Mouse (Mus musculus) intestine, embryonic 14.5 days (tissue): ENCODE results near the gene Cacna1c. TPM values are rescaled to one million over a fixed set of nuclear protein-coding genes. Genes with fewer than 3 reads are reported as not detected.
A peak's percentile ranks its signal among the peaks of the same experiment; 100 is the strongest.

Experiments used
- ATAC-seq: fragments of 200-750 bp; cut with Nextera tagmentation; replicated peaks from 2 replicates; pipeline ENCODE4 v1.8.0; 2017; ENCODE audit warnings: low read depth, moderate number of reproducible peaks, moderate TSS enrichment, moderate library complexity; ENCODE audit not compliant: low FRiP score, low TSS enrichment
- DNase-seq: peaks from one replicate; pipeline ENCODE4 v3.0.0-alpha.2; 2018; ENCODE audit warnings: low spot score
- H3K27ac ChIP-seq: fragments of 300-500 bp; sonication (generic); 2 replicates; pipeline ENCODE4 v1.5.1; 2014; ENCODE audit warnings: low read depth, mild to moderate bottlenecking, control low read depth
- H3K27me3 ChIP-seq: fragments of 300-500 bp; sonication (generic); replicated peaks from 2 replicates; pipeline ENCODE4 v1.6.1; 2014; ENCODE audit warnings: low read length, control low read depth; ENCODE audit not compliant: control insufficient read depth, insufficient read depth
- H3K36me3 ChIP-seq: fragments of 300-500 bp; sonication (generic); 2 replicates; pipeline ENCODE4 v1.6.1; 2014; ENCODE audit warnings: low read length, control low read depth; ENCODE audit not compliant: control insufficient read depth, insufficient read depth
- H3K4me1 ChIP-seq: fragments of 300-500 bp; sonication (generic); replicated peaks from 2 replicates; pipeline ENCODE4 v1.6.1; 2014; ENCODE audit warnings: low read length, control low read depth, mixed read lengths; ENCODE audit not compliant: control insufficient read depth, insufficient read depth
- H3K4me2 ChIP-seq: fragments of 300-500 bp; sonication (generic); 2 replicates; pipeline ENCODE4 v1.6.1; 2014; ENCODE audit warnings: low read length
- H3K4me3 ChIP-seq: fragments of 300-500 bp; sonication (generic); 2 replicates; pipeline ENCODE4 v1.5.1; 2014; ENCODE audit warnings: low read depth, low read length, control low read depth, mixed read lengths
- H3K9ac ChIP-seq: fragments of 300-500 bp; sonication (generic); 2 replicates; pipeline ENCODE4 v1.6.1; 2014; ENCODE audit warnings: mild to moderate bottlenecking, low read length
- H3K9me3 ChIP-seq: fragments of 300-500 bp; sonication (generic); 2 replicates; pipeline ENCODE4 v1.6.1; 2016; ENCODE audit warnings: low read length, control low read depth; ENCODE audit not compliant: control insufficient read depth
- WGBS: fragments of 180-500 bp; shearing (Covaris S2); extraction: QIAGEN DNeasy Blood & Tissue Kit; methylation state at CpG from one replicate; pipeline ENCODE4 v1.1.7; 2014; 5-methylcytosine and 5-hydroxymethylcytosine counted together
- polyA plus RNA-seq: library from polyadenylated mRNA; unstranded; fragments of >200 nt; fragmentation: Nextera tagmentation; extraction: Ambion mirVana; gene quantifications from 2 replicates; pipeline ENCODE4 v1.2.1, GENCODE M21; 2014

Cacna1c gene
- polyA plus RNA-seq, 1 experiment from 2014 or later = 6.5 TPM

DNA sequence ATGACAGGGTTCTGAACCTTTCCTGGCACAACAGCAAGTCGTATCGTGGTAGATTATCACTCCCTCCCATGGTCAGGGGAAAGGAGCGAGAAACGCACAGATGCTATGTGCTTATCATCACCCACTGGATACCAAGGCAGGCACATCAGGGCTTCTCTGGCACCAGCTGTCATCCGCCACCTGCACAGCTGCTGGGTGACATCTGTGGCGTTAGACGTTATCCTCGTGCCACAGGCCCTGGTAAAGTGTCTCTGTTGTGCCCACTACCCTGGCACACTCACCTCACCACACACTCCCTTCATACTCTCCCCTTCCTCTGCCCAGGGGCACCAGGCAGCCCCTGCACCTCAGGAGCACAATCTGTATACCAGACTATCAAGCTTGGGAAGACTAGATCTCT lies 137.8 kb downstream of the Cacna1c start:
- no peaks in the 10 kb centered on the region for H3K36me3 ChIP-seq
- ATAC-seq (no peak), DNase-seq (no peak)
- no peak overlapping the region for H3K4me3 ChIP-seq
- no peaks in the 10 kb centered on the region for H3K4me1 ChIP-seq
- WGBS = 88% methylated on average over 8 of the region's 8 CpGs
- peaks cover 20% of the 10 kb centered on the region; the same call in 1 of the 2 replicates for H3K27me3 ChIP-seq
- H3K27ac ChIP-seq = no peak overlapping the region
- H3K9ac ChIP-seq = no peak overlapping the region
- H3K9me3 ChIP-seq = no peaks in the 10 kb centered on the region
- no peak overlapping the region for H3K4me2 ChIP-seq

DNA sequence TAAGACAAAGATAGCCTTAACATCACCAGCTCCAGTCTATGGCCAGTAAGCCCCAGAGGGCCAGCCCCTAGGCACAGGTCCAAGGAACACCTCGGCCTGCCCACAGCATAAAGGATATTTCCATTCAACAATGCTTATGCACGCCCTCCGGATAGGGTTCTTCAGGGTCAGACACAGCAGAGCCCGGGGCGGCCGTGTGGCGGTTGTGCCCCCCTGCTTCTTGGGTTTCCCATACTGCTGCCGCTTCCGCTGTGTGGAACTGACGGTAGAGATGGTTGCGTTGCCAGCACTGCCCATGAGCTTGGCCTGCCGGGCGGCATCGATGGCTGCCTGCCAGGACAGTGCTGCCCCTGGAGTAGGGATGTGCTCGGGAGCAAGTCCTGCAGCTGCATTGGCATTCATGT lies 139.1 kb downstream of the Cacna1c start:
- ATAC-seq (no peak), DNase-seq (no peak)
- H3K27ac ChIP-seq = no peak overlapping the region
- H3K9ac ChIP-seq = no peak overlapping the region
- H3K27me3 ChIP-seq = peaks cover 20% of the 10 kb centered on the region; the same call in 1 of the 2 replicates
- H3K36me3 ChIP-seq = no peaks in the 10 kb centered on the region
- no peak overlapping the region for H3K4me2 ChIP-seq
- no peak overlapping the region for H3K4me3 ChIP-seq
- H3K4me1 ChIP-seq = peaks cover 7% of the 10 kb centered on the region
- 94% methylated on average over 15 of the region's 15 CpGs for WGBS
- no peaks in the 10 kb centered on the region for H3K9me3 ChIP-seq

DNA sequence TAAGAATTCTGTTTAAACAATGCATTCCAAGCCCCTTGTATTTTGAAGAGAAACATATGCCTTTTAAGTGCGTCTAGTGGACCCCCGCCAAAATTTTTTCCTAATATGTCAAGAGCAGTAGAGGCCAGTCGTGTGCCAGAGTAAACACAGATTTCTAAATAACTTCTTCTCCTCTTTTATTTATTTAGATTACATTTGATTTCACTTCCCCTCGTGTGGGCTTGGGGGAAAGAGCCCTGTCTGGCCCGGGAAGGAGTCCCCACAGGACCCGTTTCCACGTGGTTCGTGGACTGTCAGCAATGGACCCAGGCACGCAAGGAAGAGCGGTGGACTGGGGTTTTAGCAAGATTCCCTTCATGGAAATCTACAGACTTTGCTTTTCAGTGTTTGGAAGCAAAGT lies 143.4 kb downstream of the Cacna1c start:
- no peak overlapping the region for H3K4me3 ChIP-seq
- DNase-seq = peak; percentile 61
- H3K27me3 ChIP-seq = peaks cover 20% of the 10 kb centered on the region; the same call in 1 of the 2 replicates
- no peaks in the 10 kb centered on the region for H3K9me3 ChIP-seq
- H3K36me3 ChIP-seq = no peaks in the 10 kb centered on the region
- H3K4me1 ChIP-seq = peaks cover 12% of the 10 kb centered on the region
- H3K4me2 ChIP-seq = peak overlapping the region; percentile 26
- ATAC-seq = 0 out of 2 replicates have a peak, but pooled peaks have one; percentile 47
- peak overlapping the region; percentile 66 for H3K27ac ChIP-seq
- H3K9ac ChIP-seq = no peak overlapping the region
- WGBS = 35% methylated on average over 10 of the region's 10 CpGs

DNA sequence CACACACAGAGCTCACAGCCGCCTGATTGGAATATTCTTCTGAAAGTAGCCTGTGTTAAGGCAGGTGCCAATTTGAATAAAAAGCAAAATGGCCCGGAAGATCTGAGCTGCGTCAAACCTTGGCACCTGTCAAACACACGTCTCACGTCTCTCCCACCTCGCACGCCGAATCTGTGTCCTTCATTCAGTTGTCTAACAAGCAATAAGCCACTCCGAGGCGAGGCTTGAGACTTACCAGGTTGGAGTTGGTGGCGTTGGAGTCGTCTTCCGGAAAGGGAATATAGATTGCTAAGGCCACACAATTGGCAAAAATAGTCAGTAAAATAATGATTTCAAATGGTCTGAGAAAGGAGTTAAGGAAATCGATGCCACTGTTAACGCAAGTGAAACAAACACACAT lies 143.9 kb downstream of the Cacna1c start:
- peaks cover 20% of the 10 kb centered on the region; the same call in 1 of the 2 replicates for H3K27me3 ChIP-seq
- H3K4me2 ChIP-seq = 0 out of 2 replicates have a peak overlapping the region, but pooled peaks have one; percentile 3
- no peak overlapping the region for H3K9ac ChIP-seq
- peaks cover 12% of the 10 kb centered on the region for H3K4me1 ChIP-seq
- no peak overlapping the region; the same call in 1 of the 2 replicates for H3K27ac ChIP-seq
- ATAC-seq (no peak), DNase-seq (no peak)
- no peaks in the 10 kb centered on the region for H3K36me3 ChIP-seq
- WGBS = 52% methylated on average over 15 of the region's 15 CpGs
- H3K9me3 ChIP-seq = no peaks in the 10 kb centered on the region
- H3K4me3 ChIP-seq = no peak overlapping the region

DNA sequence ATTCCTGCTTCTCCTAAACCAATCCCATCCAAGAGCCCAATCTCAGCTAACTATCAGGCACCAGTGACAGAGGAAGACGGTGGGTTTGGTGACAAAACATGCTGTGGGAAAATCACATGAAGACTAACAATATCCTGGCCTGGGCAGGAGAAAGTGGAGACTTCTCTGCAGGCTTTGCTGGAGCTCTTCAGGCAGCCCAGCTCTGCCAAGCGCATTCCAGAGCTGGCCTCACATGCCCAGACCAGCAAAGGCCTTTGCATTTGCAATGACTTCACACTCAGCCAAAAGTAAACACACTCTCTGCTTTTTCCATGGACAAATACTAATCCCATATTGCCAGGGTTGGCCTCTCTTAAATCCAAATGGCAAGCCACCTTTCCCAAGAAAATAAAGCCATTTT lies 144.5 kb downstream of the Cacna1c start:
- no peak for DNase-seq
- no peak overlapping the region for H3K9ac ChIP-seq
- no peak overlapping the region for H3K4me3 ChIP-seq
- peaks cover 12% of the 10 kb centered on the region for H3K4me1 ChIP-seq
- H3K4me2 ChIP-seq = no peak overlapping the region
- H3K27me3 ChIP-seq = peaks cover 18% of the 10 kb centered on the region; the same call in 1 of the 2 replicates
- H3K27ac ChIP-seq = no peak overlapping the region; the same call in 1 of the 2 replicates
- no peak for ATAC-seq
- H3K36me3 ChIP-seq = no peaks in the 10 kb centered on the region
- H3K9me3 ChIP-seq = no peaks in the 10 kb centered on the region
- 73% methylated on average over 2 of the region's 2 CpGs for WGBS

DNA sequence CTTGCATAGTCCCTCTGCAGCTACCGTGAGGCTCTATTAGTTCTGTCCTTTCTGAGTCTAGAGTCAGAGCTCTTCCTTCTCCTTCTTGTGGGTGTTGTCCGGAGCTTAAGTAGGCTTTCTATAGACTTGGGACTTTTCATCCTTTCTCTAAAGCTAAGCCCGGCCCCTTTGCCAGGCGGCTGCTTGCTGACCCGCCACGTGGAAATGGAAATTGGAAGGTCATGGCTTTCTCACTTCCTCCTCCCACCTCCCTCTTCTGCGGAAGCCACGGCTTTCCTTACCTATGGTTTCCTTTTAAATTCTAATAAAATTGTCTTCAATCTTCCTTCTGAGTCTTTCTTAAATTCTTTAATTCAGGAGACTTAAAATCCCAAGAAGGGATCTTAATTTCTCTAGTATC lies 148.9 kb downstream of the Cacna1c start:
- ATAC-seq = no peak
- Histone ChIP-seq H3K9ac (no peak overlapping the region), H3K9me3 (no peaks in the 10 kb centered on the region), H3K36me3 (no peaks in the 10 kb centered on the region), H3K4me3 (no peak overlapping the region), H3K27ac (no peak overlapping the region), H3K4me2 (no peak overlapping the region), H3K27me3 (peaks cover 9% of the 10 kb centered on the region), H3K4me1 (peaks cover 8% of the 10 kb centered on the region; the same call in 1 of the 2 replicates)
- WGBS = 77% methylated on average over 8 of the region's 8 CpGs
- no peak for DNase-seq

DNA sequence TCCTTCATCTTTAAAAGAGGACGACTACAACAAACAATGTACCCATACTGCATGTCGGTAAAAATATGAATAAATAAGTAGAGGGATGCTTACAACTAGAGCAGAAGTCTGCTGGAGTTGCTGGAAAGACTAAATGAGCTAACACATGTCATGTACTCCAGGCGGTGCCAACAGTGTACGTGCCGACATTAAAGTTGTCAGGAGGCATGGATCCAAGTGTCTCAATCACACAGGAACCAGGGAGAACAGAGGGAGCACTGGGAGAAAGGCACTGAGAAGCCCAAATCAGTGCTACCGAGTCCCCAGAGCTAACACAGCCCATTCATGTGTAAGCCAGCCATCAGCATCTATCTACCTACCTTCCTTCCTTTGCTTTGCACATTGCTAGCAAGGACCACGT lies 150.7 kb downstream of the Cacna1c start:
- H3K9me3 ChIP-seq = no peaks in the 10 kb centered on the region
- peaks cover 9% of the 10 kb centered on the region for H3K27me3 ChIP-seq
- ATAC-seq = no peak
- H3K4me2 ChIP-seq = no peak overlapping the region
- no peaks in the 10 kb centered on the region for H3K36me3 ChIP-seq
- H3K4me1 ChIP-seq = no peaks in the 10 kb centered on the region
- H3K9ac ChIP-seq = no peak overlapping the region
- DNase-seq = no peak
- H3K4me3 ChIP-seq = no peak overlapping the region
- no peak overlapping the region for H3K27ac ChIP-seq
- WGBS = 84% methylated on average over 7 of the region's 7 CpGs

GRCm38 (mm10) chr6:119044148-119044547 lies 152.1 kb downstream of the Cacna1c start:
- no peak for DNase-seq
- H3K27ac ChIP-seq = no peak overlapping the region
- 77% methylated on average over 7 of the region's 7 CpGs for WGBS
- H3K9me3 ChIP-seq = no peaks in the 10 kb centered on the region
- peaks cover 7% of the 10 kb centered on the region for H3K27me3 ChIP-seq
- peaks cover 4% of the 10 kb centered on the region; the same call in 1 of the 2 replicates for H3K4me1 ChIP-seq
- no peak overlapping the region for H3K9ac ChIP-seq
- ATAC-seq = no peak
- H3K4me3 ChIP-seq = no peak overlapping the region
- no peaks in the 10 kb centered on the region for H3K36me3 ChIP-seq
- no peak overlapping the region for H3K4me2 ChIP-seq

DNA sequence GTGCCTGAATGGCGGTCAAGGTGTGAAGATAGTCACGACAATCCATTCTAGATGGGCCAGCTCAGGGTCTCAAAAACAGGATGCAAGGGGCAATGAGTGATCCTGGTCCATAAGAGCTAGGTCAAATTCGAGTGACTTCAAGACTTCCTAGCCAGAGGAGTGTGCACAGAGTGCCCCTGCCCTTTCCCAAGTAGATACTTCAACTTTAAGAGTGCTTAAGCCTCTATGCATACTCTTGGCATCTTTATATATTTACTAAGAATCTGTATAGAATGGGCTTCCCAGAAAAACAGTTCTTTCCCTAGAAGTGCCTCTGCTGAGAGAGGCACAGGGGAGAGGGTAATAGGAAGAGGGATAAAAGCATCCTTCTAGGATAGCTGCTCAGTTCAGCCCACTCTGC lies 153.4 kb downstream of the Cacna1c start:
- Histone ChIP-seq H3K4me3 (no peak overlapping the region), H3K27ac (no peak overlapping the region), H3K36me3 (no peaks in the 10 kb centered on the region), H3K4me2 (no peak overlapping the region), H3K9me3 (no peaks in the 10 kb centered on the region), H3K27me3 (peaks cover 2% of the 10 kb centered on the region; the same call in 1 of the 2 replicates), H3K9ac (no peak overlapping the region), H3K4me1 (peaks cover 5% of the 10 kb centered on the region; the same call in 1 of the 2 replicates)
- 81% methylated on average over 3 of the region's 3 CpGs for WGBS
- DNase-seq = no peak
- ATAC-seq = no peak
